Mouse (Mus musculus) frontal cortex, postnatal 25 days (tissue): Measurements from ENCODE around the gene Sorcs2.

Experiments
- DNase-seq, 2 experiments: peaks; one replicate each; pipeline ENCODE4 v3.0.0; 2022; ENCODE audit warnings: low spot score in 2 of 2

Sorcs2 gene

DNA sequence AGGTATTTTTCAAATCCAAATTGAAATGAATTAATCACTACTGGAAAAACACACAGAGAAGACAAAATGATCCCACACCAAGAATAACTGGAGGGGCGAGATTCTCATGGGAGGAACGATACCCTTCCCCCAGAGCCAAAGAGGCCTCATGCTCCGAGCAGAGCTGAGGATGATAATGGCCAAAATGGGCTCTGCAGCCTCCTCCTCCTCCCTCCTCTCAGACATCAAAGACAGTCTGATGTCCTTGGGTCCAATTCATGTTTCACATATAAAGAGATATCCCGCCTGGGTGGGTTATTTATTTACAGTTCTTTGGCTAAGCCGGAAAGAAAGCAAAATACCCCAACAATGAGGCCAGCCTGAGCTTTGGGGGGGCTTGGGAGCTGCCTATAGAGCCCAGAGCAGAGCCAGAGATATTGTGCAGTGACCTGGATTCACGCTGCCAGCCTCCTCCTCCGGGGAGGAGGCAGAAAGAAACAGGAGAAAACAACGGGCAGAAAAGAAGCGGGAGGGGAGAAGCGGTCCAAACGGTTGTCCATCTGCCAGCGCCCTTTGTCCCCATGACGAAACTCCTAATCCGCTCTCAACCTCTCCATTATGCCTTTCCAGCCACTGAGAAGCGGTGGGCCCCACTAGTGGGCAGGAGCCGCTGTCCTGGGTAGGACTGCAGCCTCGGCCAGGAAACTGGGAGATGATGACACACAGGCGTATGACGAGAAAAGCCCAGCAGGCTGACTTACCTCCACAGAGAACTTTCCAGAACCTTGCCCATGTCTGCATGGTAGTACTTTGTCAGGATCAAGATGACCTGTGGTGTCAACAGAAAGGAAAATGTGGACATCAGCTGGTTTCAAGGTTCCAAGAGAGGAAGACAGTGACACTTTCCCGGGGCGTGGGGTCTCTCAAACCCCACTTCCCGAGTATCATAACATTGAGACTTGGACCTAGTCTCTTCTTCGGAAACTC lies 169.3 kb downstream of the Sorcs2 start:
- no peak for DNase-seq

DNA sequence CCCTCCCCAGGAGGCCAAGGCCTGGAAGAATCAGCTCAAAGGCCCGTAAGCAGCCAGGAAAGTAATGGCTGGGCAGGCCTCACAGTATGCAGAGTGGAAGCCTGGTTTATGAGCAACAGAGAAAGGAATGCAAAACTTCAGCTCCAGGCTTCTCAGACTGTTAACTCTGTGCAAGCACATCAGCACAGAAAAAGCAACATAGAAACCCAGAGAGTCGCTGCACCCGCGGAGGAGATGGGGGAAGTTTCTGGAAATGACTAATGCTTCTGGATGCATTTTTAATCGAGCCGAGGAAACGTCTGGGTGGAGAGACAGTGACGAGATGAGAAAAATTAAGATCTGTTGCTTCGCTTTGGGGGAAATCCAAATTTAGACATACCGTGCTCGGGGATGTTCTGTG lies 171.6 kb downstream of the Sorcs2 start:
- DNase-seq: peak in 1 of 2 experiments; percentile 39

DNA sequence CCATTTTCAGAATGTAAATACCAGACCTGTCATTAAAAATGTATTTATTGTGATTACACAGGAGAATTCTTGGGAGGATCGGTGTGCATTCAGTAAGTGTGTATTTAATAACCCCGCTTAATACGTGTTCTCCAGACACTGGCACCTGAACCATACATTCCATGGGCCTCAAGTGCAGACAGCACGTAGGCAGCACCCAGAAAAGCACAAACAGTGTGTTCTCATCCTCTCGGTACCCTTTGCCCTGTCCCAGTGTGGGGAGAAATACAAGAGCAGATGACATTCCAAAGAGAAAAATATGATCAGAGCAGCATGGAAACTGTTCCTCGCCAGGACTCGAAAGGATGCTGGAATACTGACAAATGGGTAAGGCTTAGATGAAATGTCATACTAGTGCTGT lies 172.1 kb downstream of the Sorcs2 start:
- no peak for DNase-seq

DNA sequence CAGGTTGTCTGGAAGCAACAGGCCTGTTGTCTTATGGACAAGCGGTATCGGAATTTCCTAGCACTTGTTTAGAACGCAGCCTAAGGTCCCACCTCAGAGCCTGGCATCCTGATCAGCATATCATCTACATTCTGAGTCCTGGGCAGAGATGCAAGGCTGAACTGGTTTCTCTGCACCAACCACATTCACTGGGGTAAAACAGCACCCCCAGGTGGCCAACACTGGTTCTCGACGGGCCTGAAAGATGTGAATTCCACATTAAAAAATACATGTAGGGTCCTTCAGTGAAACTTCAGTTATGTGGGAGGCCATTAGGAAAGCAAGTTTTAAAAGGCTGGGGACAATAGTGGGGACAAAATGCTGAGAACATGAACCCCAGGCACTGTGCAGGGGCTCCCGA lies 174.2 kb downstream of the Sorcs2 start:
- DNase-seq: peak; percentile 47 to 51

DNA sequence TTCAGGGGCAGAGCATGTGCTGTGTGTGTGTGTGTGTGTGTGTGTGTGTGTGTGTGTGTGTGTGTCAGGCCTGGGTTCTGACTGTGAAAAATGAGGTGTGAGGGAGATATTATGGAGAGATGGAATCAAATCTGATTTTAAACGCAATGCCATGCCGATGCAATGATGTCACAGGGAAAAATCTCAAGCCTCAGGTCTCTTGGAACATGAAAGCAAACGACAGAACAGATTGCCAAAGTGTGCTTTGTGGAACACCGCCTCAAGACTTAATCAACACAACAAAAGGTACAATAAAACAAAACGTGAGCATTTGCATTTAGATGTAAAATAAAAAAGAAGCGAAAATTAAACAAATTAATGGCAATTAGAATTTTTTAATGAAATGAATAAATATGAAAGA lies 177.3 kb downstream of the Sorcs2 start:
- no peak for DNase-seq

DNA sequence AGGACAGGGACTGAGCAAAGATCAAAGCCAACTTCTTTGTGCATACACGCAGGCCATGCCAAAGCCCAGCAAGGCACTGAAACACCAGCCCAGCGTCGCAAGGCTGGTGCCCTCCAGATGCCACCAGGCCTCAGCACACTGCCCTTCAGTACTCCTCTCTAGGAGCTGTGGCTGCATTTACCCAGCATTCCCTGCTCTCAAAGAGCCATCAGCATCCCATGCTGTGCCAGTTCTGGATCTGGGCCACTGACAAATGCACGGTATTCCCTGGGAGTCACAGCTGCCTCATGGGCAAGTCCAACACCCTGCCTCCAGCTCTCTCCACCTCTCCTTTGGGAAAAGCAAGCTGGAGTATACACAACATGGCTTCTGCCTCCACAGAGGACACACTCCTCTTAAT lies 177.8 kb downstream of the Sorcs2 start:
- DNase-seq: no peak

DNA sequence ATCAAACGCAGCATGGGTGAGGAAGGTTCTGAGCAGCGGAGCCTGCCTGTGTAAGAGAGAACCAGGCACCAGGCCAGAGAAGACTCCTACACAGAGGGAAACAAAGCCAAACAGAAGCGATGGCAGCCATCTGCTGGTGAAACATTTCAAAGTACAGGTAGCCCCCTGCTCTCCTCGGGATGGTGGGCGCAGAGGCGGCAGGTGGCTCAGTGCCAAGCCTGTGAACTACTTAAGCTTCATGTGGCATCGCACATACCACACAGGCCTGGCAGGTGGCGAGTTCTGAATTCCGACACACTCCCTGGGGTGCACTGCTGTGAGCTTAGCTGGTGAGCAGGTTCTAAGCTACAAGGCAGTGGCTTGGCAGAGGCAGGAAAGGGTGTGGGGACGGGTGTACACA lies 184.6 kb downstream of the Sorcs2 start:
- DNase-seq: peak; percentile 73 to 80

DNA sequence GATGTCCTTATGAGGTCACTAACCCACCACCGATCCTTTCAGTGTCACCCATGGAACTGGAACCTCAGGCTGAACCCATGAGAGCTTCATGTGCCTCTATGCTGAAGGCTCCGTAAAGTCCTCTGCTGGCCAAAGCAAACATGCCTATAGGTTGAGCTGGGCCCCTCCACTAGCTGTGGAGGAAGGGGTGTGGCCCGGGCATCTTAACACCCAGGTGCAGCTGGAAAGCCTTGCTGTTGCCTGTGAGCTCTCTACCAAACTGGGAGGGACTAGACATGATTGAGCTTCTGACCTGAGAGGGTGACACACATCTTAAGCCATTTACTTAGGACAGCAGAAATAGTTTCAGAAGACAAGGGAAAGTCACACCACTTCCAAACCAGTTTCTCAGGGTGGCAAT lies 189.1 kb downstream of the Sorcs2 start:
- no peak for DNase-seq

DNA sequence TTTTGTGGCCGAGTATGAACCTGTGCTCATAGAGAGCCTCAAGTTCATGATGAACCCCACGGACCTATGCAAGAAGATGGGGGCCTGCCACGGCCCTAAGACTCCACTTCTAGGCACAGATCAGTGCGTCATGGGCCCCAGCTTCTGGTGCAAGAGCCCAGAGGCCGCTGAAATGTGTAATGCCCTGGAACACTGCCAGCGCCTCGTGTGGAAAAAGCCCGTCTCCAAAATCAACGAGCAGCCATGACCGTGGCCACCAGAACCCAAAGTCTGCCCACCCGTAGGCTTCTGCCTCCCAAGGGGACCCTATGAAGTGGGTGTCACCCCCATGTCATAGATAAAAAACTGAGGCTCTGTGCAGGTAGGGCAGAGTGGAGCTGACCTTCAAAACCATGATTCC lies 192.5 kb downstream of the Sorcs2 start:
- no peak for DNase-seq

DNA sequence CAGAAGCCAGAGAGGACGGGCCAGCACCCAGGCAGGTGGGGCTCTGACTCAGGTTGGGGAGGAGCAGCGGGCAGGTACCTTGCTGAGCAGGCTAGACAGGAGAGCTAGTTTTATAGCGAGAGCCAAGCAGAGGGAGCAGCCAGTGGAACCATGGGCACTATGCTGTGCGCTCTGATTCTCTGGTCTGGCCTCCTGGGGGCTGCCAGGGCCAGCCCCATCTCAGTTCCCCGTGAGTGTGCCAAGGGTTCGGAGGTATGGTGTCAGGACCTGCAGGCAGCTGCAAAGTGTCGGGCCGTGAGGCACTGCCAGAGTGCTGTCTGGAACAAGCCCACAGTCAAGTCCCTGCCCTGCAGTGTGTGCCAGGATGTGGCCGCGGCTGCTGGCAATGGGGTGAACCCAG lies 194.0 kb downstream of the Sorcs2 start, which contains the start of gene Psapl1:
Gene Psapl1, plus strand, starts transcription at position 106 of the 400 bp plus-strand sequence.
- DNase-seq: no peak

DNA sequence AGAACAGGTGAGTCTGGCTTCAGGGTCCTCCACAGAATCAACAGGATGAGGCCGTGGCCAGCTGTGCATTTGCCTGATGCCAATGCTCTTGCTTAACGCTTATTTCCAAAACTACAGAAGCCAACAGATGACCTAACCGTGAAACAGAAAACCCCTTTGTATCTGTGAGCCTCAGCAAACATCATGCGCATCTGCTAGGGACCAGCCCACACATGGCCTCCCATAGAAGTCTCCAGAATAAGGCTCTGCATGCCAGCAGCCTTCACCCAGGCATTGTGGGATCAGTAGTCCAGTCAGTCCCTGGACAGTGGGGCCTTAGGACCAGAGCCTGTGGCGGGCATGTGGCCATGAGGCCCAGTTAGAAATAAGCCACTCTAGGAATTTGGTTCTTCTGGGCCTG lies 194.5 kb downstream of the Sorcs2 start:
- DNase-seq: no peak

DNA sequence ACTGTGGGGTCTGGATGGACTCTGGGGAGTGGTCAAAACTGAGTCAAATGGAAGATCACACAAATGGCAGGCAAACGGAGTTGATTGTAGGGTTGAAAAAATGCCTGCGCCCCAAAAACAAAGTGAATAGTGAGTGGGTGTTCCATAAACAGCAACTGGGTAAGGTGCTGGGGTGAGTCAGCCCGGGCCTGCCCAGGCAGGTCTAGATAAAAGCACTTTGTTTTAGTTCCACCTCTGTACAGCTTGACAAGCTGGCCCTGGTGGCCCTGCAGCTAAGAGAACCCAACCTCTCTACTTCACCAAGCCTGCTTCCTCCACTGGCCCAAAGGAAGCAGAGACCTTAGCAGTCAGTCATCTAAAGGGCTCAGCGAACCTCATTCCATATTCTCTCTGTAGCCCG lies 195.2 kb downstream of the Sorcs2 start:
- no peak for DNase-seq

DNA sequence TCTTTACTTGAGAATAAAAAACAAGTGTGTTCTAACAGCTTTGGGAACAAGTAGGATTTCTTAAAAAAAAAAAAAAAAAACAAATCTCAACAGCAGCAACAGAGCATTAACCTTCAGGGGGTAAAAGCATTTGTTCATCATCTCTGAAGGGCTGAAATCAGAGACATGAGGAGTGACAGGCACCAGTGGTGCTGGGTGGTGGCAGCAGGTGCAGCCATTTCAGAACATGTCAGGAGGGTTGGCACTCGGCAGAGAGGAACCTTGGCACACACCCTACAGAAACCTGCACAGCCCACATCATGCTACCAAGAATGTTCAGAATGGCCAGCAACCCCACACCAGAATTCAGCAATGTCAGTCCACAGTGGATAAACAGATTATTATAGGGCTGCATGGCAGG lies 198.4 kb downstream of the Sorcs2 start:
- DNase-seq: no peak

DNA sequence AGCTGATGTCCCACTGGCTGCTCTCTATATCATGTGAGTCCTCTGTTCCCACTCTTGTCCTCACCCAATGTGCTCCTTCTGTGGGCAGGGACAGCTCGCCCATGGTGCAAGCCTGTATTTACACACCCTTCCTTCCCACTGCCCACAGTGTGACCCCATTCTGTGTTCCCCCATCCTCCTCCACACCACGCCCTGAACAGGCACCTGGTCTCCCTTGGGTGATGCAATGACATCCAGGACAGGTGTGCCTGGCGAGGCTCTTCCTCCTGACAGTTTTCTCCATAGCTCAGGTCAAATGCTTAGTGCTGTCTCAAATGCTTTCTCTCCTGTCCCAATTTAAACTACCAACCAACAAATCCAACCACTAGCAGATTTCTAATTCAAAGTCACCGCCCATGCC lies 202.5 kb downstream of the Sorcs2 start:
- no peak for DNase-seq

DNA sequence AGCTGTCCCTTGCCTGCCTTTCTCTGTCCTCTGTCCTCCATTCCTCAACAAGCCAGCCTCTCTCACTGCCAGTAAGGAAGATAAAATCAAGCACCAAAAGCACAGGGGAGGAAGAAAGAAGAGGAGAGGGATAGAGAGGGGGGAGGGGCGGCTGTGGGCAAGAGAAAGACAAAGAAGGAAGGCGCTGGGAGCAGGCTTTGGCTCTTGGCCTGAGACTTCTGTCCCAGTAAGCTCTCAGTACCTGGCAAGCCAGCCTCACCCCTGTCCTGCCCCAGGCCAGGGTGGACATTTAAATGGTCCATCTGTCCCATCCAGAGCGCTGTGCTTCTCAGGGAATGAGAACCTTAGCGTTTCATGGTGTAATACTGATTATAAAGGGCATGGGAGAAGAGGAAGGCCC lies 203.3 kb downstream of the Sorcs2 start:
- DNase-seq: no peak

DNA sequence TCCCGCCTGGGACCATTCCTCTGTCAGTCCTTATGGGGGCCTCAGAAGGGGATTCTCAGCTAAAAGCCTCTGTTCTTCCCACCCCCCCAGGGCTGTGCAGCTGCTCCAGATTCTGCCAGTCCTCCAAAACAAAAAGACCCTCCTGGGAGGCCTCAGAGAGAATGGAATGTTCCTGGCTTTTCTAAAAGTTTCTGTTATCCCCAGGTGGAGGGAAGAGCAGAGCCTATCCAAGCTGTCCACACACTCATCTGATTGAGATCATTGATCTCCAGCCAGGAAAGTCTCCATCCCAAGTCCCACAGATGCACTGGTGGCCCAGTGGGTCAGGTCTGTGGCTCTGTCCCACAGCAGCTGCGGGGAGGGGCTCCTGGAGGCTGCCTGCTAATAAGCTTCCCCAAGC lies 205.3 kb downstream of the Sorcs2 start:
- no peak for DNase-seq

DNA sequence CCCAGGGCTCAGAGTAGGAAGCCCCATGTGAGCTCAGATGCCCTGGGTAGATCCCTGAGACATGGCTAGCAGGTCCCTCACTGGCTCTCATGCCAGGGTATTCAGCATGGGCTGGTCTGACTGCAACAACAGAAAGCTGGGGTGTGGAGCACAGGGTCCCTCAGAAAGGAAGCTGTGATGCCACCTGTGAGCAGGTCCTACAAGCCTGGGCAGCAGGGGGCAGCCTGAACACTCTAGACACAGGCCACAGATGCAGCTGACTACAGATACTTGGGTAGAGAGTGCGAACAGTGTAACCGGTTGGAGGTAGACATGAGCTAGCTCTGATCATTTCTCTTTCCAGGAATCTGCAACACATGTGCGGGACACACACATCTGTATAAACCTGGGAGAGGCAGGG lies 206.1 kb downstream of the Sorcs2 start:
- no peak for DNase-seq

DNA sequence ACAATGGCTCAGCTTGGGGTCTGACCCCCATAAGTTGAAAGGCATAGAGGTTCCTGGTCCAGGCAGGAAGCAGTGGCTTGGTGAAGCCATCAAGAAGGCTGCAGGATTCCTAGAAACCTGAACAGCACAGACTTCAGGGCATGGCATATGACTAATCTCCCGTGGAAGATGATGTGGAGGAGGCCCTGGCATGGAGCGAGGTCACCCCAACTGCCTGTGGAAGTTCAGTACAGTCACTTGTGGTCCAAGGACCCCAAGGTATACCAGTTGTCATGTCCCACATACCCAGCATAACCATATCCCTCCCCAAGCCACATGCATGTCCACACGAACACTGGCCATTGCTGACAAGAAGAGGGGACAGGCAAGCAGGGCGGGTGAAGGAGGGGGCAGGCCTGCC lies 206.7 kb downstream of the Sorcs2 start:
- DNase-seq: no peak

DNA sequence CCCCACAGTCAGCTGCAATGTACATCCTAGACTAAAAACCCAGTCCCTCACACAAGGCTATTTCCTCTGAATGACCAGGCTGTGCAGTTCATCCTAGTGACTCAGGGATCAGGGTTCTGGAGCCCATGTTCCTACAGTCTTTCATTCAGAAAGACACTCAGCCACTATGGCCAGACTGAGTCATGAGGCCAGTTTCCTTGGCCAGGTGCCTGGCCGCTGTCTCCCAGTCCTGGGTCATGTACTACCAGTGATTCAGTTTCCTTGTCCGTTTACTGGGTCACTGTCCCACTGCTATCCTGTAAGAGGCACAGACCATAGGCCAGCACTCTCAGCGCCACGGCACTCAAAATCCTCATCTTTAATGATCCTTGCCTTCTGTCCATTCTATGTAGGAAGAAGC lies 209.6 kb downstream of the Sorcs2 start:
- DNase-seq: no peak

DNA sequence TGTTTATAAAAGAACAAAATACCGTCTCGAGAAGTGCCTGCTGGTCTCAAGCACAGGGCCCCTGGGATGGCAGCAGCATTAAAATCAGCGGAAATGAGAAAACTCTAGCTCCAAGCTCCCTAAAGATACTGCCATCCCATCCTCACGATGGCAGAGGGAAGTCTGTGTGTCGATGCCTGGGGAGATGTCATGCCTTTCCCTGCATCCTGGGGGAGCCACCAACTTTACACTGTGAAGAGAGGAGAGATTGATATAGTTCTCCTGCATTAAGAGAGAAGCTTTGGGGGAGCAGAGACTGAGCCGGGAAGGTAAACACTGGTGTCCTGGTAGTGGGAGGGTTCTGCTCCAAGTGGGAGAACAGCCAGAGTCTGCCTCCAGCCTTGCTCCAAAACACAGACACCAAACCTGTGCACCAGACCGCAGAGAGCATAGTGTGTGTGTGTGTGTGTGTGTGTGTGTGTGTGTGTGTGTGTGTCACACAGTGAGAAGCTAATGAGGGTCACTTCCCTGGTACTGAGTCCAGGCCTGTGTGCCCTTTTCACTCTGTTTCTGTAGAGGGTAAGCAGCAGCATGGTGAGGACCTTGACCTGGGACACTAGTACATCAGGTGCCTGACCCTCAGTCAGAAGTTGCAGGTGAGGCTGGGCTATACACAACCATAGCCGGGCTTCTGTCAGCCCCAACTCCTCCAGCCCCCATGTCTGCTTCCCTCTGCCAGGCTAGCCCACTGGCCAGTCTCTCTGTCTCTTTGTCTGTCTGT lies 211.5 kb downstream of the Sorcs2 start:
- no peak for DNase-seq

DNA sequence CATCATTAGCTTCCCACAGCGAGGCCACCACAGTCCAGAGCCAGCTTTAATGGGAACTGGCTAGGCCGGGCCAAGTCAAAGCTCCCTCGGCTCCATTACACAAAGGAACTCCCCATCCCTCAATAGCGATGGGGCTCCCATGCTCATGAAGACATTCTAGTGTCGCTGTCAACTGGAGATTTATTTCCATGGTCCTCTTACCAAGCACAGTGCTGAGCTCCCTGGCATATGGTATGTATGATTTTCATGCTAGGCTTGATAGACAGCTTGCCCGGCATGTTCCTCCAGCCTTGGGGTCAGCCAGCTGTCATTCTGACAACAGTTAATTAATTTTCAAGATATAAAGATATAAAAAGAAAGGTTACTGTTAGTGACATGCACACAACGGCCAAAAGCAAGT lies 215.6 kb downstream of the Sorcs2 start:
- DNase-seq: no peak

DNA sequence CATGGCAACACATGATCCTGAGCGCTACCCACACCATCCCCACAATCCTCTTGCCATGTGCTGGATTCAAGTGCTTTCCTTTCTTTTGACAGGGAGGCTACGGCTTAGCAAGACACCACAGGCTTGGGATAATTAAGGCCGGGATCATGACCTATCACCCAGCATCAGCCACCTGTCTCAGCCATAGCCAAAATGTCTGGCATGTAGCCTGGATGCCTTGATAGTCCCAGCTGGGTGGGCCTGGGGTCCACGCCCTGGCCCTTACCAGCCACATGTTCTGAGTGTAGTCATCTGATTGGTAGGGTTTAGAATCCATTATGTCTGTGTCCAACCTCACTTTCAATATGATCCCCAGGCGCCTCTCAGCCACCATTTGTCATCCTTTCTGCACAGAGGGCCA lies 218.2 kb downstream of the Sorcs2 start:
- DNase-seq: no peak

DNA sequence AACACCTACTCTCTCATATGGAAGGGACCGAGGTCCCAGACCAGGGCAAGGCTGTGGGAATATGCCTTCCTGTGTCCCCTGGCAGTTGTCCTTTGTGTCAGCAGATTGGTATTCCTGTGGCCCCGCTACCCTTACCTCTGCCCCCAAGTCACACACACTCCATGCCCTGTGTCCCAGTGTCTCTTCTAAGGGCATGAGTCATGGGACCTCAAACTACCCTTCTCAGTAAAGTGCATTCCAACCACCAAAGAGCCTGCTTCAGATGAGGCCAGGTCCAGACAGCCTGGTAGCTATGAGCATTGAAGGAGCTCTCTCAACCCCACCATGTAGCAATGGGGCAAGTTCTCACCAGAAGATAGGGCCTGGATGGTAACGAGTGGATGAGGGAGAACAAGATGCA lies 219.2 kb downstream of the Sorcs2 start:
- no peak for DNase-seq
